Mouse (Mus musculus): ENCODE results near the gene Olfr718-ps1. TPM values are rescaled to one million over a fixed set of nuclear protein-coding genes. Genes with fewer than 3 reads are reported as not detected.

The Olfr718-ps1 gene
- polyA plus RNA-seq, 1 experiment from 2014 or later: not detected

DNA sequence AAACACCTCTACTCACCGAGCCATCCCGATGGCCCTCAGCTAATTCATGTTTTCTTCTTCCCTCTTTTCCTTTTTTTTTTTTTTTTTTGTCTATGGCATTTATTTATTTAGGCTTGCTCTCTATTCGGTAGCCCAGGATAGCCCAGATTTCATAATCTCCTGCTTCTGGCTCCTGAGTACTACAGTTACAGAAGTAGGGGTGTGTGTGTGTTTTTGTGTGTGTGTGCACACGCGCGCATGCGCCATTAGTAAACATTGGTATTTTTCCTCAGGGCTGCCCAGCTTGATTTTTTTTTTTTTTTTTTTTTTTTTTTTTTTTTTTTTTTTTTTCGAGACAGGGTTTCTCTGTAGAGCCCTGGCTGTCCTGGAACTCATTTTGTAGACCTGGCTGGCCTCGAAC is 21.3 kb downstream of the Olfr718-ps1 start:
- Histone ChIP-seq H3K9ac (replicated peaks; ENCODE audit: low read length) (no peak overlapping the region), H3K4me1 (ENCODE audit: control insufficient read depth, insufficient read depth, low read length) (no peaks in the 10 kb centered on the region), H3K4me2 (ENCODE audit: low read depth, low read length) (no peak overlapping the region), H3K36me3 (replicated peaks; ENCODE audit: control insufficient read depth, insufficient read depth, low read depth, low read length) (no peaks in the 10 kb centered on the region), H3K27me3 (ENCODE audit: control insufficient read depth, insufficient read depth, low read length) (no peaks in the 10 kb centered on the region), H3K27ac (replicated peaks; ENCODE audit: low read depth, low read length) (no peak overlapping the region), H3K9me3 (replicated peaks; ENCODE audit: control insufficient read depth, low read length) (no peaks in the 10 kb centered on the region), H3K4me3 (ENCODE audit: low read depth, low read length) (no peak overlapping the region)
- DNase-seq (ENCODE audit: low spot score): no peak
- WGBS: 92% methylated on average over 9 of the region's 9 CpGs
- no peak for ATAC-seq (replicated peaks; ENCODE audit: insufficient number of reproducible peaks, low FRiP score, low TSS enrichment, low read depth)

DNA sequence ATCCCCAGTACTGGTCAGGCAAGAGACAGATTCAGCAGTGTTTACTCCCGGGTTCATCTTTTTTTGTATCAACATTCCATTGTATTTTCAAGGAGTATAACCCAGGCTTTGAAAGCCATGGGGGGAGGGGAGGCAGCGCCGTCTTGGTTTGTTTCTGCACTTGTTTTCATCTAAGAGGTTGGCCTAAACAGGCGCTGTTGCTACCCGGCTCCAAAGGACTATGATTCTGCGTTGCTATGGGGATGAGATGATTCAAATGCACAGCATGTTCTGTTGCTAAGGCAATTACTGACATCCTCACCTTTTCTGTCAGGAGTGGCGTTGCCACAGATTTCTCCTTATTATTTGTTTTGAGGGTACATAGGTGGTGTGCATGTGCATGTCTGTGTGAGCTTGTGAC is 21.8 kb downstream of the Olfr718-ps1 start:
- ATAC-seq (replicated peaks; ENCODE audit: insufficient number of reproducible peaks, low FRiP score, low TSS enrichment, low read depth) (no peak), DNase-seq (ENCODE audit: low spot score) (no peak)
- Histone ChIP-seq H3K4me3 (ENCODE audit: low read depth, low read length) (no peak overlapping the region), H3K27ac (replicated peaks; ENCODE audit: low read depth, low read length) (no peak overlapping the region), H3K27me3 (ENCODE audit: control insufficient read depth, insufficient read depth, low read length) (no peaks in the 10 kb centered on the region), H3K4me1 (ENCODE audit: control insufficient read depth, insufficient read depth, low read length) (no peaks in the 10 kb centered on the region), H3K4me2 (ENCODE audit: low read depth, low read length) (no peak overlapping the region), H3K36me3 (replicated peaks; ENCODE audit: control insufficient read depth, insufficient read depth, low read depth, low read length) (no peaks in the 10 kb centered on the region), H3K9me3 (replicated peaks; ENCODE audit: control insufficient read depth, low read length) (no peaks in the 10 kb centered on the region), H3K9ac (replicated peaks; ENCODE audit: low read length) (no peak overlapping the region)
- WGBS: 68% methylated on average over 7 of the region's 7 CpGs

DNA sequence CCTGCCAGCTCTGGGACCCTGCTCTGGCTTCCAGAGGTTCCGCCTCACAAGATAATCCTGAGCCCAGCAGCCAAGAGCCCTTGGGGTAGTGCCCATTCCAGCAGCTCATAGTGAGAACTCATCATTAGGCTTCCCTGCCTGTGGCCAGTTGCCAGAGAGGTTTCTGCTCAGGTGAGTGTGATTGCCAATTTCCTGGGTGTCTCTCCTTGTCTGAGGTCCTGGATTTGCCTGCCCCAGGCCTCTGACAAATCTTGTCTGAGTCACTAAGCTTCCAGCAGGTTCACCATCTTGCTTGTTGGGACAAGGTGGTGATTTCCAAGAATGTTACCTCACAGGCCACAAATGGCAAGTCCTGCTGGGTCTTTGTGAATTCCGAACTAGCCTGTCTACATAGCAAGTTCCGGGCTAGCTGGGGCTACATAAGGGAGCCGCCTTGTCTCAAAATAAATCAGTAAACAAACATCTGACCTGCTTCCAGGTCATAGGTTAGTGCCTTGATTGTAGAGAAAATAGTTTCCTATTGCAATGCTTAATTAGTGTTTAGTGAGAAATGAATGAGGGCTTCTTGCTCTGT is 22.5 kb downstream of the Olfr718-ps1 start:
- Histone ChIP-seq H3K36me3 (replicated peaks; ENCODE audit: control insufficient read depth, insufficient read depth, low read depth, low read length) (no peaks in the 10 kb centered on the region), H3K27me3 (ENCODE audit: control insufficient read depth, insufficient read depth, low read length) (no peaks in the 10 kb centered on the region), H3K27ac (replicated peaks; ENCODE audit: low read depth, low read length) (no peak overlapping the region), H3K4me3 (ENCODE audit: low read depth, low read length) (no peak overlapping the region), H3K4me2 (ENCODE audit: low read depth, low read length) (no peak overlapping the region), H3K9me3 (replicated peaks; ENCODE audit: control insufficient read depth, low read length) (no peaks in the 10 kb centered on the region), H3K9ac (replicated peaks; ENCODE audit: low read length) (no peak overlapping the region), H3K4me1 (ENCODE audit: control insufficient read depth, insufficient read depth, low read length) (no peaks in the 10 kb centered on the region)
- WGBS: 81% methylated on average over 4 of the region's 4 CpGs
- no peak for DNase-seq (ENCODE audit: low spot score)
- ATAC-seq (replicated peaks; ENCODE audit: insufficient number of reproducible peaks, low FRiP score, low TSS enrichment, low read depth): no peak

DNA sequence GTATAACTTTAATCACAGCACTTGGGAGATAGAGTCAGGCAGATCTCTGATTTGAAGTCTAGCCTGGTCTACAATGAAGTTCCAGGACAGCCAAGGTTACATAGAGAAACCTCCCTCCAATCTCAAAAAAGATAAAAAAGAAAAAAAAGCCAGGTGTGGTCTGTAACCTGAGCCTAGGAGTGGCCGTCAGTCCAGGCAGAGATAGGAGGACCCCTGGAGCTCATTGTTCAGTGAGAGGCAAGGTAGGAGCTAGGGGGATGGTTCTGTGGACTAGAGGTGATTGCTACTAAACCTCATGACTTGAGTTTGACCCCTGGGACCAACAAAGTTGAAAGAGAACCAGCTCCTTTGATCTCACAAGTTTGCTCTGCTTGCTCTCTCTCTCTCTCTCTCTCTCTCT is 24.7 kb downstream of the Olfr718-ps1 start:
- Histone ChIP-seq H3K36me3 (replicated peaks; ENCODE audit: control insufficient read depth, insufficient read depth, low read depth, low read length) (no peaks in the 10 kb centered on the region), H3K4me2 (ENCODE audit: low read depth, low read length) (no peak overlapping the region), H3K9me3 (replicated peaks; ENCODE audit: control insufficient read depth, low read length) (no peaks in the 10 kb centered on the region), H3K27ac (replicated peaks; ENCODE audit: low read depth, low read length) (no peak overlapping the region), H3K4me3 (ENCODE audit: low read depth, low read length) (no peak overlapping the region), H3K9ac (replicated peaks; ENCODE audit: low read length) (no peak overlapping the region), H3K27me3 (ENCODE audit: control insufficient read depth, insufficient read depth, low read length) (no peaks in the 10 kb centered on the region), H3K4me1 (ENCODE audit: control insufficient read depth, insufficient read depth, low read length) (no peaks in the 10 kb centered on the region)
- no peak for DNase-seq (ENCODE audit: low spot score)
- 29% methylated on average over 1 of the region's 1 CpGs for WGBS
- ATAC-seq (replicated peaks; ENCODE audit: insufficient number of reproducible peaks, low FRiP score, low TSS enrichment, low read depth): no peak

DNA sequence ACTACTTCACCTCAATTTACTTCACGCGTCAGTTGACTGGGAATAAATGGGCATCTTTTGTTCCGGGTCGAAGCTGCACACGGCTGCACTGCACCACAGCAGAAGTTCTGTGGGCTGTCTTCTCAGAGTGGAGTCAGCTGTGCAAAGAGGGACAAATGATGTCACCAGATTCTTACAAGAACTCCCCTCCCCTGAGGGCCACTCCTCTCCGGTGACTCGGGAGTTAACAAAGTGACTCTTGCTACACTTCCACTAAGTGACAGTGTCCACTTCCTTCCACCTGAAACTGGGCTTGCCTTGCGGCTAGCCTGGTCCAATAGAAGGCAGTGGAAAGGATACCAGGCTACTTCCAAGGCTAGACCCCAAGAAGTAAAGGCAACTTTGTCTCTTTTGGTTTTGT is 25.3 kb downstream of the Olfr718-ps1 start:
- 81% methylated on average over 8 of the region's 8 CpGs for WGBS
- DNase-seq (ENCODE audit: low spot score): no peak

GRCm38 (mm10) chr5:143112281-143113246 is 34.8 kb downstream of the Olfr718-ps1 start, which contains the start of gene Rnf216:
Gene Rnf216 (minus strand): TSS chr5:143112994.
- Histone ChIP-seq H3K36me3 (replicated peaks; ENCODE audit: control insufficient read depth, insufficient read depth, low read depth, low read length) (no peaks in the 10 kb centered on the region), H3K9me3 (replicated peaks; ENCODE audit: control insufficient read depth, low read length) (no peaks in the 10 kb centered on the region), H3K27me3 (ENCODE audit: control insufficient read depth, insufficient read depth, low read length) (no peaks in the 10 kb centered on the region), H3K9ac (replicated peaks; ENCODE audit: low read length) (peak within 1 kb of the TSS; percentile 73), H3K4me2 (ENCODE audit: low read depth, low read length) (peak within 1 kb of the TSS; percentile 72), H3K4me1 (ENCODE audit: control insufficient read depth, insufficient read depth, low read length) (no peaks in the 10 kb centered on the region), H3K27ac (replicated peaks; ENCODE audit: low read depth, low read length) (peak within 1 kb of the TSS; percentile 75), H3K4me3 (ENCODE audit: low read depth, low read length) (peak within 1 kb of the TSS; percentile 75)
- DNase-seq (ENCODE audit: low spot score): peak; percentile 93
- ATAC-seq (replicated peaks; ENCODE audit: insufficient number of reproducible peaks, low FRiP score, low TSS enrichment, low read depth): peak; percentile 90
- under 1% methylated on average over 99 of the region's 110 CpGs for WGBS

More for the DNA sequence above, 25.3 kb downstream of the Olfr718-ps1 start:
- no peak overlapping the region for H3K4me3 ChIP-seq (ENCODE audit: low read depth, low read length)
- H3K36me3 ChIP-seq (replicated peaks; ENCODE audit: control insufficient read depth, insufficient read depth, low read depth, low read length): no peaks in the 10 kb centered on the region
- ATAC-seq (replicated peaks; ENCODE audit: insufficient number of reproducible peaks, low FRiP score, low TSS enrichment, low read depth): no peak
- no peak overlapping the region for H3K9ac ChIP-seq (replicated peaks; ENCODE audit: low read length)
- H3K4me2 ChIP-seq (ENCODE audit: low read depth, low read length): no peak overlapping the region
- no peaks in the 10 kb centered on the region for H3K27me3 ChIP-seq (ENCODE audit: control insufficient read depth, insufficient read depth, low read length)
- no peaks in the 10 kb centered on the region for H3K9me3 ChIP-seq (replicated peaks; ENCODE audit: control insufficient read depth, low read length)
- no peaks in the 10 kb centered on the region for H3K4me1 ChIP-seq (ENCODE audit: control insufficient read depth, insufficient read depth, low read length)
- no peak overlapping the region for H3K27ac ChIP-seq (replicated peaks; ENCODE audit: low read depth, low read length)

DNA sequence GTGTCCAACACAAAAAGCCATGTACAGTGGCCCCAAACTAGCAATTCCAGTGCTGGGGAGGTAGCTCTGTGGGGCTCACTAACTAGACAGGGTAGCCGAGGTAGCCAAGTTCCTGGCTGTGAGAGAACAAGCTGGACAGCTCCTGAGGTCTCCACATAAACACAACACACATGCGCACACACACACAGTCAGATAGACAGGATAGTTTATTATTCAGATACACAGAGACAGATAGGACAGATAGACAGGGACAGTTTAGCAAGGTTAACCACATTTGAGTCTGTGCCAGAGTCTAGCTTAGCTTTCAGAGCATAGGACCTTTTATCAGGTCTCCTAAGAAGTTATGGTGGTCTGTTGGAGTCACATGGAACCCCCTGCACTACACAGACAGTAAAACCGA is 40.5 kb downstream of the Olfr718-ps1 start:
- no peaks in the 10 kb centered on the region for H3K27me3 ChIP-seq (ENCODE audit: control insufficient read depth, insufficient read depth, low read length)
- H3K9me3 ChIP-seq (replicated peaks; ENCODE audit: control insufficient read depth, low read length): no peaks in the 10 kb centered on the region
- H3K4me1 ChIP-seq (ENCODE audit: control insufficient read depth, insufficient read depth, low read length): no peaks in the 10 kb centered on the region
- H3K27ac ChIP-seq (replicated peaks; ENCODE audit: low read depth, low read length): no peak overlapping the region
- 96% methylated on average over 3 of the region's 3 CpGs for WGBS
- H3K9ac ChIP-seq (replicated peaks; ENCODE audit: low read length): no peak overlapping the region
- no peaks in the 10 kb centered on the region for H3K36me3 ChIP-seq (replicated peaks; ENCODE audit: control insufficient read depth, insufficient read depth, low read depth, low read length)
- ATAC-seq (replicated peaks; ENCODE audit: insufficient number of reproducible peaks, low FRiP score, low TSS enrichment, low read depth): no peak
- no peak overlapping the region for H3K4me3 ChIP-seq (ENCODE audit: low read depth, low read length)
- H3K4me2 ChIP-seq (ENCODE audit: low read depth, low read length): no peak overlapping the region
- no peak for DNase-seq (ENCODE audit: low spot score)

DNA sequence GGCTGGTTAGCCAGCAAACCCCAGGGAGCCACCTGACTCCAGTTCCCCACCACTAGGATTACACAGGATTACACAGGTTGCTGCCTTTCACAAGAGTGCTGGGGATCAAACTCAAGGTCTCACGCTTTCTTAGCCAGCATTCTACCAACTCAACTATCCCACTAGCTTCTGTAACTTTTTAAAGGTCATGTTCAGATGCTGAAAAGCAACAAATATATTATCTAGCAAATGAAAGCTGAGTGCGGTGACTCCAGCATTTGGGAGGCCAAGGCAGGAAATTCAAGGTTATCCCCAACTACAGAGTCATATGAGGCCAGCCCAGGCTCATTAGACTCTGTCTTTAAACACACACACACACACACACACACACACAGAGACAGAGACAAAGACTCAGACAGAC is 44.1 kb downstream of the Olfr718-ps1 start:
- H3K9ac ChIP-seq (replicated peaks; ENCODE audit: low read length): no peak overlapping the region
- no peak overlapping the region for H3K27ac ChIP-seq (replicated peaks; ENCODE audit: low read depth, low read length)
- no peaks in the 10 kb centered on the region for H3K27me3 ChIP-seq (ENCODE audit: control insufficient read depth, insufficient read depth, low read length)
- H3K4me1 ChIP-seq (ENCODE audit: control insufficient read depth, insufficient read depth, low read length): no peaks in the 10 kb centered on the region
- no peak overlapping the region for H3K4me2 ChIP-seq (ENCODE audit: low read depth, low read length)
- no peaks in the 10 kb centered on the region for H3K9me3 ChIP-seq (replicated peaks; ENCODE audit: control insufficient read depth, low read length)
- 84% methylated on average over 2 of the region's 2 CpGs for WGBS
- ATAC-seq (replicated peaks; ENCODE audit: insufficient number of reproducible peaks, low FRiP score, low TSS enrichment, low read depth): no peak
- DNase-seq (ENCODE audit: low spot score): no peak
- no peaks in the 10 kb centered on the region for H3K36me3 ChIP-seq (replicated peaks; ENCODE audit: control insufficient read depth, insufficient read depth, low read depth, low read length)
- H3K4me3 ChIP-seq (ENCODE audit: low read depth, low read length): no peak overlapping the region
